Mouse (Mus musculus) lung, adult 2 months (tissue): ENCODE measurements around the gene Man2b2. TPM values are rescaled to one million over a fixed set of nuclear protein-coding genes. Genes with fewer than 3 reads are reported as not detected.

Source experiments
- DNase-seq: peaks from one replicate; pipeline ENCODE4 v3.0.0; 2022
- H3K4me1 ChIP-seq: fragments of 200-500 bp; 2 replicates; pipeline ENCODE4 v1.6.1; 2011; ENCODE audit warnings: low read length; ENCODE audit not compliant: control insufficient read depth, insufficient read depth
- H3K4me3 ChIP-seq: fragments of 200-500 bp; replicated peaks from 2 replicates; pipeline ENCODE3; 2011; ENCODE audit warnings: low read depth, mild to moderate bottlenecking, control low read depth, low read length; ENCODE audit errors: extremely low read depth
- CTCF ChIP-seq: fragments of 200-500 bp; IDR thresholded peaks from 2 replicates; pipeline ENCODE4 v1.5.1; 2011; ENCODE audit warnings: mild to moderate bottlenecking, low read length, control low read depth; ENCODE audit not compliant: insufficient read depth
- POLR2A ChIP-seq: fragments of 200-500 bp; IDR thresholded peaks from 2 replicates; pipeline ENCODE4 v1.6.1; 2011; ENCODE audit warnings: low read depth, mild to moderate bottlenecking, control low read depth, low read length, borderline replicate concordance; ENCODE audit errors: extremely low read depth
- WGBS: fragments of 180-500 bp; shearing (Covaris S2); methylation state at CpG from one replicate; pipeline ENCODE4 v1.1.7; 2018; 5-methylcytosine and 5-hydroxymethylcytosine counted together
- polyA plus RNA-seq: library from polyadenylated mRNA; depleted of rRNA; stranded (reverse); fragments of >200 nt; gene quantifications from 2 replicates; pipeline ENCODE4 v1.2.3, GENCODE M21; 2012; rRNA removed

Man2b2 gene
- polyA plus RNA-seq: 95.6 and 106 TPM in 2 replicates

GRCm38 (mm10) chr5:36829913-36830879, at the start of gene Man2b2:
Man2b2 (minus strand) TSS chr5:36830653.
- peak; percentile 50 for TF ChIP-seq POLR2A
- peak; percentile 90 for TF ChIP-seq CTCF
- WGBS: 2% methylated on average over 46 of the region's 46 CpGs
- peak within 1 kb of the TSS; percentile 63 for H3K4me3 ChIP-seq
- H3K4me1 ChIP-seq: no peaks in the 10 kb centered on the region
- DNase-seq: peak; percentile 93

- DNase-seq: no peak
- 68% methylated on average over 4 of the region's 4 CpGs for WGBS
- TF ChIP-seq POLR2A (no peak), CTCF (no peak)
- H3K4me3 ChIP-seq: no peak overlapping the region
- no peaks in the 10 kb centered on the region for H3K4me1 ChIP-seq
These were observed 48.3 kb upstream of the Man2b2 start for GRCm38 (mm10) chr5:36878801-36879200.

- TF ChIP-seq CTCF (no peak), POLR2A (no peak)
- WGBS: 68% methylated on average over 2 of the region's 2 CpGs
These were observed 47.2 kb upstream of the Man2b2 start for GRCm38 (mm10) chr5:36877641-36878040.

GRCm38 (mm10) chr5:36876777-36877396, 46.4 kb upstream of the Man2b2 start:
- H3K4me1 ChIP-seq: no peaks in the 10 kb centered on the region
- DNase-seq: no peak
- H3K4me3 ChIP-seq: no peak overlapping the region
- no peak for TF ChIP-seq POLR2A
- no peak for TF ChIP-seq CTCF
- WGBS: 60% methylated on average over 7 of the region's 7 CpGs

More at GRCm38 (mm10) chr5:36877641-36878040, 47.2 kb upstream of the Man2b2 start:
- Histone ChIP-seq H3K4me1 (no peaks in the 10 kb centered on the region), H3K4me3 (no peak overlapping the region)
- DNase-seq: no peak

- Histone ChIP-seq H3K4me1 (no peaks in the 10 kb centered on the region), H3K4me3 (no peak overlapping the region)
- TF ChIP-seq CTCF: no peak
- no peak for TF ChIP-seq POLR2A
- 64% methylated on average over 4 of the region's 4 CpGs for WGBS
- no peak for DNase-seq
These were observed 45.5 kb upstream of the Man2b2 start for GRCm38 (mm10) chr5:36875956-36876355.

GRCm38 (mm10) chr5:36870916-36871315, 40.5 kb upstream of the Man2b2 start:
- WGBS: 80% methylated on average over 6 of the region's 6 CpGs

GRCm38 (mm10) chr5:36869578-36870236, 39.3 kb upstream of the Man2b2 start:
- WGBS: 2% methylated on average over 56 of the region's 56 CpGs
- no peak for DNase-seq
- Histone ChIP-seq H3K4me1 (no peaks in the 10 kb centered on the region), H3K4me3 (no peak overlapping the region)
- no peak for TF ChIP-seq CTCF
- TF ChIP-seq POLR2A: no peak

More at GRCm38 (mm10) chr5:36870916-36871315, 40.5 kb upstream of the Man2b2 start:
- TF ChIP-seq CTCF (no peak), POLR2A (no peak)
- DNase-seq: no peak
- H3K4me1 ChIP-seq: no peaks in the 10 kb centered on the region
- no peak overlapping the region for H3K4me3 ChIP-seq

GRCm38 (mm10) chr5:36869186-36869577, 38.7 kb upstream of the Man2b2 start:
- Histone ChIP-seq H3K4me3 (no peak overlapping the region), H3K4me1 (no peaks in the 10 kb centered on the region)
- no peak for DNase-seq
- TF ChIP-seq CTCF (no peak), POLR2A (no peak)
- 3% methylated on average over 7 of the region's 7 CpGs for WGBS
